Mouse (Mus musculus) E14TG2a.4 (cell line): ENCODE results near the gene Gm3285.

ENCODE experiments used
- CTCF ChIP-seq: conservative IDR thresholded peaks from 2 replicates; pipeline ENCODE4 v1.5.1; 2014; ENCODE audit warnings: low read length
- POU5F1 ChIP-seq: IDR thresholded peaks from 2 replicates; pipeline ENCODE4 v1.6.1; 2014; ENCODE audit warnings: low read length, borderline replicate concordance

- TF ChIP-seq CTCF = no peak
- TF ChIP-seq POU5F1 = no peak
Measured at GRCm38 (mm10) chr10:77867546-77867945, 5.8 kb downstream of the Gm3285 start.
